Mouse (Mus musculus): ENCODE results near the gene Tmem178. TPM values are rescaled to one million over a fixed set of nuclear protein-coding genes. Genes with fewer than 3 reads are reported as not detected.

Tmem178 gene
- polyA plus RNA-seq, 2 experiments: 8.1 to 8.9 TPM

DNA sequence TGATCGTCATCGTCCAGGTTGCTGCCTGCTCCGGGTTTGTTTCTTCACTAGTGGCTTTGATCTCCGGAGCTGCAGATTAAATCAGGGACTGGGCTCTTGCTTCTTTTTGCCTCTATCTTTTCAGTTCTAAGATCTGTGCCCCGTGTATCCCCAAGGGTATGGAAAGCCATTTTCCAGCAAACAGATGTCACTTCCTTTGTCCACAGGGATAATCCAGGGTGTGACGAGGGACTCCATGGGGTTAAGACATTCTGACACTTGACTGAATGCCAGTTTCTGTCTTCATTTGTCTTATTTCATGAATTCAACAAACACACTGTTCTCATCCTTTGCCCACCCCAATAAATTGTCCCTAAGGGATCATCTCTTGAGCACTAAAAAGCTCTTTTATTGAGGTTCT lies 54.5 kb downstream of the Tmem178 start:
- Histone ChIP-seq H3K27me3 (ENCODE audit: control insufficient read depth, insufficient read depth, low read length) (no peaks in the 10 kb centered on the region), H3K4me3 (replicated peaks; ENCODE audit: low read length) (no peak overlapping the region), H3K9me3 (ENCODE audit: control insufficient read depth, low read length) (no peaks in the 10 kb centered on the region), H3K27ac (replicated peaks; ENCODE audit: low read depth, low read length) (no peak overlapping the region), H3K4me1 (ENCODE audit: control insufficient read depth, insufficient read depth, low read length) (peaks cover 4% of the 10 kb centered on the region; the same call in 1 of the 2 replicates), H3K36me3 (ENCODE audit: control insufficient read depth, insufficient read depth, low read length) (no peaks in the 10 kb centered on the region), H3K4me2 (replicated peaks; ENCODE audit: low read depth, low read length, severe bottlenecking) (no peak overlapping the region), H3K9ac (ENCODE audit: low read depth, low read length, severe bottlenecking) (no peak overlapping the region)
- DNase-seq (ENCODE audit: low spot score): peak; percentile 16
- no peak for TF ChIP-seq POLR2A (IDR thresholded peaks at IDR 0.05; ENCODE audit: borderline replicate concordance, extremely low read depth, insufficient read depth, insufficient read length)
- no peak for ATAC-seq (ENCODE audit: low FRiP score, low read depth)
- 35% methylated on average over 6 of the region's 6 CpGs for WGBS

- Histone ChIP-seq H3K9me3 (ENCODE audit: control insufficient read depth, low read length) (no peaks in the 10 kb centered on the region), H3K4me1 (ENCODE audit: control insufficient read depth, insufficient read depth, low read length) (peaks cover 8% of the 10 kb centered on the region; the same call in 1 of the 2 replicates), H3K9ac (ENCODE audit: low read depth, low read length, severe bottlenecking) (no peak overlapping the region), H3K4me2 (replicated peaks; ENCODE audit: low read depth, low read length, severe bottlenecking) (no peak overlapping the region), H3K36me3 (ENCODE audit: control insufficient read depth, insufficient read depth, low read length) (no peaks in the 10 kb centered on the region), H3K27me3 (ENCODE audit: control insufficient read depth, insufficient read depth, low read length) (no peaks in the 10 kb centered on the region), H3K27ac (replicated peaks; ENCODE audit: low read depth, low read length) (no peak overlapping the region), H3K4me3 (replicated peaks; ENCODE audit: low read length) (no peak overlapping the region)
- no peak for TF ChIP-seq POLR2A (IDR thresholded peaks at IDR 0.05; ENCODE audit: borderline replicate concordance, extremely low read depth, insufficient read depth, insufficient read length)
- ATAC-seq (ENCODE audit: low FRiP score, low read depth) (no peak), DNase-seq (ENCODE audit: low spot score) (no peak)
- WGBS: 73% methylated on average over 12 of the region's 12 CpGs
These were observed 56.6 kb downstream of the Tmem178 start for GRCm38 (mm10) chr17:81001010-81001409.

DNA sequence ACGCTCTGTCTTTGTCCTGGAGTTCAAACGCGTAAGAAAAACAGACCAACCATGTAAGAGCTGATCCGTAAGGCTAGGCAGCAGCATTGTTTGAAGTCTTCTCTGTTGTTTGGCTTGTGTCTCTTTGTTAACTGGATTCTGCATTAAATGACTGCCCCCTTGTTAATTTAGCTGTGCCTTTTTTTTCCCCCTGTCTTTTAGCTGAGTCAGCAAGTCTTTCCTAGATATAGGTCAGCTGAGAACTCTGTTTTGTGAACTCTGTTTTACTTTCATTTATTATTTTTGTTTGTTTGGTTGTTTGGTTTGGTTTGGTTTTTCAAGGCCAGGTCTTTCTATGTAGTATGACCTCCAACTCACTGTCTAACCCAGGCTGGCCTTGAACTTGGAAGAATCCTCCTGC lies 57.2 kb downstream of the Tmem178 start:
- DNase-seq (ENCODE audit: low spot score) (no peak), ATAC-seq (ENCODE audit: low FRiP score, low read depth) (no peak)
- Histone ChIP-seq H3K4me3 (replicated peaks; ENCODE audit: low read length) (no peak overlapping the region), H3K9me3 (ENCODE audit: control insufficient read depth, low read length) (no peaks in the 10 kb centered on the region), H3K36me3 (ENCODE audit: control insufficient read depth, insufficient read depth, low read length) (no peaks in the 10 kb centered on the region), H3K4me2 (replicated peaks; ENCODE audit: low read depth, low read length, severe bottlenecking) (no peak overlapping the region), H3K9ac (ENCODE audit: low read depth, low read length, severe bottlenecking) (no peak overlapping the region), H3K27me3 (ENCODE audit: control insufficient read depth, insufficient read depth, low read length) (no peaks in the 10 kb centered on the region), H3K27ac (replicated peaks; ENCODE audit: low read depth, low read length) (no peak overlapping the region), H3K4me1 (ENCODE audit: control insufficient read depth, insufficient read depth, low read length) (peaks cover 8% of the 10 kb centered on the region; the same call in 1 of the 2 replicates)
- no peak for TF ChIP-seq POLR2A (IDR thresholded peaks at IDR 0.05; ENCODE audit: borderline replicate concordance, extremely low read depth, insufficient read depth, insufficient read length)
- WGBS: 90% methylated on average over 4 of the region's 4 CpGs

DNA sequence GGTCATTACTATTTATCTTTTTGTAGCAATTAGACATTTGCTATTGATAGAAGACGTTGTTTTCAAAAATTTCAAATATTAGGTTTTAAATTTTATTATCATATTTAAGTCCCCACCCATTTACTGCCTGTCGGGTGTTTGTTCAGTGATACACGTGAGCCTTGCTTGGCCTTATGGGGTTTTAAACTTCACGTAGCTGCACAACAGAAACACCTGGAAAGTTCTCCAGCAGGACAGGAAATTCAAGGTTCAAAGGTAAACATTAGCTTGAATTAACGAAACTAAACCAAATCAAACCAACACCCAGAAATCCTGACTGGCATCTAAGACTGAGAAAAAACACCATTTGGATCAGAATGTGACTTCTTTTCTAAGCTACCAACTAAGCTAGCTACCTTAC lies 57.7 kb downstream of the Tmem178 start:
- no peak overlapping the region for H3K9ac ChIP-seq (ENCODE audit: low read depth, low read length, severe bottlenecking)
- DNase-seq (ENCODE audit: low spot score) (no peak), ATAC-seq (ENCODE audit: low FRiP score, low read depth) (no peak)
- H3K27ac ChIP-seq (replicated peaks; ENCODE audit: low read depth, low read length): no peak overlapping the region
- H3K4me1 ChIP-seq (ENCODE audit: control insufficient read depth, insufficient read depth, low read length): peaks cover 8% of the 10 kb centered on the region; the same call in 1 of the 2 replicates
- H3K4me2 ChIP-seq (replicated peaks; ENCODE audit: low read depth, low read length, severe bottlenecking): no peak overlapping the region
- H3K9me3 ChIP-seq (ENCODE audit: control insufficient read depth, low read length): no peaks in the 10 kb centered on the region
- no peaks in the 10 kb centered on the region for H3K27me3 ChIP-seq (ENCODE audit: control insufficient read depth, insufficient read depth, low read length)
- no peaks in the 10 kb centered on the region for H3K36me3 ChIP-seq (ENCODE audit: control insufficient read depth, insufficient read depth, low read length)
- TF ChIP-seq POLR2A (IDR thresholded peaks at IDR 0.05; ENCODE audit: borderline replicate concordance, extremely low read depth, insufficient read depth, insufficient read length): no peak
- 32% methylated on average over 5 of the region's 5 CpGs for WGBS
- no peak overlapping the region for H3K4me3 ChIP-seq (replicated peaks; ENCODE audit: low read length)

GRCm38 (mm10) chr17:81004454-81004853 lies 60.0 kb downstream of the Tmem178 start:
- ATAC-seq (ENCODE audit: low FRiP score, low read depth) (no peak), DNase-seq (ENCODE audit: low spot score) (no peak)
- no peak overlapping the region for H3K4me3 ChIP-seq (replicated peaks; ENCODE audit: low read length)
- 70% methylated on average over 11 of the region's 11 CpGs for WGBS
- H3K9me3 ChIP-seq (ENCODE audit: control insufficient read depth, low read length): no peaks in the 10 kb centered on the region
- TF ChIP-seq POLR2A (IDR thresholded peaks at IDR 0.05; ENCODE audit: borderline replicate concordance, extremely low read depth, insufficient read depth, insufficient read length): no peak
- 0 out of 2 replicates have a peak, but pooled peaks cover 8% of the 10 kb centered on the region for H3K4me1 ChIP-seq (ENCODE audit: control insufficient read depth, insufficient read depth, low read length)
- no peak overlapping the region for H3K9ac ChIP-seq (ENCODE audit: low read depth, low read length, severe bottlenecking)
- no peak overlapping the region for H3K4me2 ChIP-seq (replicated peaks; ENCODE audit: low read depth, low read length, severe bottlenecking)
- H3K27me3 ChIP-seq (ENCODE audit: control insufficient read depth, insufficient read depth, low read length): no peaks in the 10 kb centered on the region
- no peak overlapping the region for H3K27ac ChIP-seq (replicated peaks; ENCODE audit: low read depth, low read length)
- no peaks in the 10 kb centered on the region for H3K36me3 ChIP-seq (ENCODE audit: control insufficient read depth, insufficient read depth, low read length)

- H3K27me3 ChIP-seq (ENCODE audit: control insufficient read depth, insufficient read depth, low read length): no peaks in the 10 kb centered on the region
- H3K9me3 ChIP-seq (ENCODE audit: control insufficient read depth, low read length): no peaks in the 10 kb centered on the region
- H3K36me3 ChIP-seq (ENCODE audit: control insufficient read depth, insufficient read depth, low read length): no peaks in the 10 kb centered on the region
- DNase-seq (ENCODE audit: low spot score) (no peak), ATAC-seq (ENCODE audit: low FRiP score, low read depth) (no peak)
- H3K9ac ChIP-seq (ENCODE audit: low read depth, low read length, severe bottlenecking): no peak overlapping the region
- no peak overlapping the region for H3K4me2 ChIP-seq (replicated peaks; ENCODE audit: low read depth, low read length, severe bottlenecking)
- no peak overlapping the region for H3K4me3 ChIP-seq (replicated peaks; ENCODE audit: low read length)
- 49% methylated on average over 8 of the region's 8 CpGs for WGBS
- TF ChIP-seq POLR2A (IDR thresholded peaks at IDR 0.05; ENCODE audit: borderline replicate concordance, extremely low read depth, insufficient read depth, insufficient read length): no peak
- no peak overlapping the region for H3K27ac ChIP-seq (replicated peaks; ENCODE audit: low read depth, low read length)
- 0 out of 2 replicates have a peak, but pooled peaks cover 8% of the 10 kb centered on the region for H3K4me1 ChIP-seq (ENCODE audit: control insufficient read depth, insufficient read depth, low read length)
These were observed 60.9 kb downstream of the Tmem178 start for GRCm38 (mm10) chr17:81005292-81005691.
